Mouse (Mus musculus): ENCODE measurements at regions not wholly inside any gene's neighbourhood (a gene's known extent, or its start where the extent isn't known, plus 50 kb on each side); places are given as distances from the start of the nearest gene placed in this dataset.

- TF ChIP-seq REST (IDR thresholded peaks at IDR 0.05; ENCODE audit: insufficient read depth, insufficient read length) (no peak), POLR2A (IDR thresholded peaks at IDR 0.05; ENCODE audit: insufficient read length, low read depth) (no peak), SRF (IDR thresholded peaks at IDR 0.05; ENCODE audit: control insufficient read depth, insufficient read length, low read depth) (no peak), TCF12 (IDR thresholded peaks at IDR 0.05; ENCODE audit: insufficient read depth, poor library complexity, severe bottlenecking) (no peak), CEBPB (IDR thresholded peaks at IDR 0.05; ENCODE audit: insufficient read depth, poor library complexity, severe bottlenecking) (no peak), POLR2AphosphoS2 (IDR thresholded peaks at IDR 0.05; ENCODE audit: insufficient read length, low read depth) (no peak), TCF3 (IDR thresholded peaks at IDR 0.05; ENCODE audit: insufficient read length, low read depth) (no peak), MAX (IDR thresholded peaks at IDR 0.05; ENCODE audit: low read depth) (no peak), USF1 (IDR thresholded peaks at IDR 0.05; ENCODE audit: low read depth) (no peak), E2F4 (IDR thresholded peaks at IDR 0.05; ENCODE audit: insufficient read depth) (no peak), MYOD1 (IDR thresholded peaks at IDR 0.05; ENCODE audit: control insufficient read depth in 1 of 3, insufficient read length in 2 of 3, low read depth in 2 of 3) (no peak), MYOG (IDR thresholded peaks at IDR 0.05; ENCODE audit: control insufficient read depth in 1 of 3, insufficient read depth in 1 of 3, insufficient read length in 2 of 3, low read depth in 2 of 3) (no peak)
- no peaks in the 10 kb centered on the region for H3K36me3 ChIP-seq (ENCODE audit: control insufficient read depth, insufficient read depth)
- no peaks in the 10 kb centered on the region for H3K79me2 ChIP-seq (ENCODE audit: control insufficient read depth, insufficient read depth)
- no peak overlapping the region for H3ac ChIP-seq (ENCODE audit: control insufficient read depth, insufficient read length)
- peak overlapping the region; percentile 12 for H3K4me2 ChIP-seq (ENCODE audit: low read depth)
- no peaks in the 10 kb centered on the region for H3K27me3 ChIP-seq (ENCODE audit: control insufficient read depth, insufficient read depth, insufficient read length)
- H3K4me3 ChIP-seq = no peak overlapping the region
Measured at GRCm38 (mm10) chr13:110852996-110853727, 401.7 kb upstream of the Actbl2 start.

GRCm38 (mm10) chr13:110854213-110854612, 400.6 kb upstream of the Actbl2 start:
- Histone ChIP-seq H3K27me3 (ENCODE audit: control insufficient read depth, insufficient read depth, insufficient read length) (no peaks in the 10 kb centered on the region), H3K4me3 (no peak overlapping the region), H3K36me3 (ENCODE audit: control insufficient read depth, insufficient read depth) (no peaks in the 10 kb centered on the region), H3ac (ENCODE audit: control insufficient read depth, insufficient read length) (no peak overlapping the region), H3K4me2 (ENCODE audit: low read depth) (no peak overlapping the region), H3K79me2 (ENCODE audit: control insufficient read depth, insufficient read depth) (no peaks in the 10 kb centered on the region)
- TF ChIP-seq SRF (IDR thresholded peaks at IDR 0.05; ENCODE audit: control insufficient read depth, insufficient read length, low read depth) = no peak
- TF ChIP-seq MYOD1 (IDR thresholded peaks at IDR 0.05; ENCODE audit: control insufficient read depth in 1 of 3, insufficient read length in 2 of 3, low read depth in 2 of 3) = peak in 2 of 3 experiments; percentile 65 to 78
- no peak for TF ChIP-seq REST (IDR thresholded peaks at IDR 0.05; ENCODE audit: insufficient read depth, insufficient read length)
- TF ChIP-seq USF1 (IDR thresholded peaks at IDR 0.05; ENCODE audit: low read depth) = no peak

- Histone ChIP-seq H3K79me2 (ENCODE audit: control insufficient read depth, insufficient read depth) (no peaks in the 10 kb centered on the region), H3ac (ENCODE audit: control insufficient read depth, insufficient read length) (no peak overlapping the region), H3K4me2 (ENCODE audit: low read depth) (no peak overlapping the region), H3K27me3 (ENCODE audit: control insufficient read depth, insufficient read depth, insufficient read length) (no peaks in the 10 kb centered on the region), H3K36me3 (ENCODE audit: control insufficient read depth, insufficient read depth) (no peaks in the 10 kb centered on the region), H3K4me3 (no peak overlapping the region)
- no peak for TF ChIP-seq USF1 (IDR thresholded peaks at IDR 0.05; ENCODE audit: low read depth)
- TF ChIP-seq E2F4 (IDR thresholded peaks at IDR 0.05; ENCODE audit: insufficient read depth) = no peak
- no peak for TF ChIP-seq POLR2A (IDR thresholded peaks at IDR 0.05; ENCODE audit: insufficient read length, low read depth)
- no peak for TF ChIP-seq MYOG (IDR thresholded peaks at IDR 0.05; ENCODE audit: control insufficient read depth in 1 of 3, insufficient read depth in 1 of 3, insufficient read length in 2 of 3, low read depth in 2 of 3)
- TF ChIP-seq SRF (IDR thresholded peaks at IDR 0.05; ENCODE audit: control insufficient read depth, insufficient read length, low read depth) = no peak
- no peak for TF ChIP-seq MAX (IDR thresholded peaks at IDR 0.05; ENCODE audit: low read depth)
- TF ChIP-seq MYOD1 (IDR thresholded peaks at IDR 0.05; ENCODE audit: control insufficient read depth in 1 of 3, insufficient read length in 2 of 3, low read depth in 2 of 3) = no peak
- no peak for TF ChIP-seq CEBPB (IDR thresholded peaks at IDR 0.05; ENCODE audit: insufficient read depth, poor library complexity, severe bottlenecking)
- no peak for TF ChIP-seq REST (IDR thresholded peaks at IDR 0.05; ENCODE audit: insufficient read depth, insufficient read length)
- no peak for TF ChIP-seq POLR2AphosphoS2 (IDR thresholded peaks at IDR 0.05; ENCODE audit: insufficient read length, low read depth)
- no peak for TF ChIP-seq TCF12 (IDR thresholded peaks at IDR 0.05; ENCODE audit: insufficient read depth, poor library complexity, severe bottlenecking)
- TF ChIP-seq TCF3 (IDR thresholded peaks at IDR 0.05; ENCODE audit: insufficient read length, low read depth) = no peak
Measured at GRCm38 (mm10) chr13:110865902-110866512, 388.8 kb upstream of the Actbl2 start.

GRCm38 (mm10) chr13:110866713-110867112, 388.1 kb upstream of the Actbl2 start:
- no peaks in the 10 kb centered on the region for H3K36me3 ChIP-seq (ENCODE audit: control insufficient read depth, insufficient read depth)
- H3K79me2 ChIP-seq (ENCODE audit: control insufficient read depth, insufficient read depth) = no peaks in the 10 kb centered on the region
- H3K27me3 ChIP-seq (ENCODE audit: control insufficient read depth, insufficient read depth, insufficient read length) = no peaks in the 10 kb centered on the region
- TF ChIP-seq REST (IDR thresholded peaks at IDR 0.05; ENCODE audit: insufficient read depth, insufficient read length) = no peak
- TF ChIP-seq TCF12 (IDR thresholded peaks at IDR 0.05; ENCODE audit: insufficient read depth, poor library complexity, severe bottlenecking) = no peak
- TF ChIP-seq TCF3 (IDR thresholded peaks at IDR 0.05; ENCODE audit: insufficient read length, low read depth) = no peak
- TF ChIP-seq E2F4 (IDR thresholded peaks at IDR 0.05; ENCODE audit: insufficient read depth) = no peak
- no peak for TF ChIP-seq SRF (IDR thresholded peaks at IDR 0.05; ENCODE audit: control insufficient read depth, insufficient read length, low read depth)
- no peak for TF ChIP-seq MYOG (IDR thresholded peaks at IDR 0.05; ENCODE audit: control insufficient read depth in 1 of 3, insufficient read depth in 1 of 3, insufficient read length in 2 of 3, low read depth in 2 of 3)
- TF ChIP-seq MAX (IDR thresholded peaks at IDR 0.05; ENCODE audit: low read depth) = no peak
- no peak for TF ChIP-seq POLR2A (IDR thresholded peaks at IDR 0.05; ENCODE audit: insufficient read length, low read depth)
- TF ChIP-seq MYOD1 (IDR thresholded peaks at IDR 0.05; ENCODE audit: control insufficient read depth in 1 of 3, insufficient read length in 2 of 3, low read depth in 2 of 3) = no peak
- no peak overlapping the region for H3K4me2 ChIP-seq (ENCODE audit: low read depth)
- no peak overlapping the region for H3ac ChIP-seq (ENCODE audit: control insufficient read depth, insufficient read length)
- H3K4me3 ChIP-seq = no peak overlapping the region

All from myocyte (in vitro differentiated cells).